Mouse (Mus musculus) cortical plate, adult 2 months (tissue): ENCODE data around the gene Ap5b1.

Experiments used
- CTCF ChIP-seq: fragments of 200-500 bp; IDR thresholded peaks from 2 replicates; pipeline ENCODE4 v1.5.1; 2011; ENCODE audit warnings: mild to moderate bottlenecking, control low read depth, low read length; ENCODE audit not compliant: insufficient read depth; ENCODE audit errors: extremely low read depth
- POLR2A ChIP-seq: fragments of 200-500 bp; IDR thresholded peaks from 2 replicates; pipeline ENCODE4 v1.6.1; 2011; ENCODE audit warnings: mild to moderate bottlenecking, low read length, control low read depth; ENCODE audit not compliant: insufficient read depth; ENCODE audit errors: extremely low read depth

DNA sequence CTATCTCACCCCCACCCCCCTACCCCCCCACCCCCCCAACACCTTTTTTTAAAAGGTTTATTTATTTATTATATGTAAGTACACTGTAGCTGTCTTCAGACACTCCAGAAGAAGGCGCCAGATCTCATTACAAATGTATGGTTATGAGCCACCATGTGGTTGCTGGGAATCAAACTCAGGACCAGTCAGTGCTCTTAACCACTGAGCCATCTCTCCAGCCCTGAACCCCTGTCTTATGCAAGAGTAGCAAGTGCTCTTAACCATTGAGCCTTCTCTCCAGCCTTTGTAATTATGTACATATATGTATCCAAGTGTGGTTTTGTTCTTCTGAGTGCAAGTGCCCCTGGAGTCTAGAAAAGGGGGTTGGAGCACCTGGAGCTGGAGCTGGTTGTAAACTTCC lies 44.1 kb downstream of the Ap5b1 start:
- TF ChIP-seq POLR2A (no peak), CTCF (no peak)
